Mouse (Mus musculus): ENCODE data around the gene Myf6. TPM values are rescaled to one million over a fixed set of nuclear protein-coding genes. Genes with fewer than 3 reads are reported as not detected.

Gene Myf6
- 1.1 and 2.2 TPM in 2 replicates for polyA plus RNA-seq (2015; fragmentation: Nextera tagmentation; extraction: Ambion mirVana)

GRCm38 (mm10) chr10:107494568-107494967 lies at the start of gene Myf6:
Gene Myf6 (minus strand): TSS chr10:107494737.
- no peak for ATAC-seq (replicated peaks; ENCODE audit: low FRiP score)
- Histone ChIP-seq H3K36me3 (no peaks in the 10 kb centered on the region), H3K4me1 (0 out of 2 replicates have a peak, but pooled peaks cover 8% of the 10 kb centered on the region), H3K4me2 (peak within 1 kb of the TSS; percentile 53), H3K4me3 (replicated peaks) (peak within 1 kb of the TSS; percentile 31; the same call in 1 of the 2 replicates), H3K9me3 (replicated peaks) (no peaks in the 10 kb centered on the region), H3K27ac (no peak within 1 kb of the TSS), H3K9ac (no peak within 1 kb of the TSS), H3K27me3 (peaks cover 24% of the 10 kb centered on the region)
- WGBS, result 63% methylated on average over 6 of the region's 6 CpGs

DNA sequence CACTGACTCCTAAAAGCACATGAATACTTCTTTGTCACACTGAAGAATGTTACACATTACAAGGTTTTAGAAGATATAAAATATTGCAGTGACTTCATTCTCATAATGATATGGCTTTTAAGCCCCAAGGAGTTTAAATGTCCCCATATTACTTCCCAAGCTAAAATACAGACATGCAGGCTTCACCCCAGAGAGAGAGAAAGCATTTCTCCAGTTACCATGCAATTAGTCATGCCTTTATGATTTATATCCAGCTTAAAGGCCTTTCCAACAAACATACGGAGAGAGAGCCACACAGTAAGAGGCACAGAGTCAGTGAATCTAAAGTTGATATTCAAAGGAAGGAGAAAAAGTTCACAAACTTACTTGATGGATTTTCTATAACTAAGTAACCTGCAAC lies 48.5 kb upstream of the Myf6 start:
- WGBS, result 11% methylated on average over 1 of the region's 1 CpGs
- no peaks in the 10 kb centered on the region for H3K9me3 ChIP-seq (replicated peaks)
- no peaks in the 10 kb centered on the region for H3K36me3 ChIP-seq
- H3K9ac ChIP-seq, result no peak overlapping the region
- no peaks in the 10 kb centered on the region for H3K27me3 ChIP-seq
- no peak for ATAC-seq (replicated peaks; ENCODE audit: low FRiP score)
- no peak overlapping the region for H3K27ac ChIP-seq
- H3K4me3 ChIP-seq (replicated peaks), result no peak overlapping the region
- H3K4me1 ChIP-seq, result no peaks in the 10 kb centered on the region
- no peak overlapping the region for H3K4me2 ChIP-seq

- no peaks in the 10 kb centered on the region for H3K36me3 ChIP-seq
- H3K9ac ChIP-seq, result no peak overlapping the region
- no peaks in the 10 kb centered on the region for H3K27me3 ChIP-seq
- H3K9me3 ChIP-seq (replicated peaks), result no peaks in the 10 kb centered on the region
- H3K4me3 ChIP-seq (replicated peaks), result no peak overlapping the region
- ATAC-seq (replicated peaks; ENCODE audit: low FRiP score), result no peak
- H3K4me1 ChIP-seq, result no peaks in the 10 kb centered on the region
- 77% methylated on average over 1 of the region's 1 CpGs for WGBS
- no peak overlapping the region for H3K27ac ChIP-seq
- H3K4me2 ChIP-seq, result no peak overlapping the region
Observed at GRCm38 (mm10) chr10:107528758-107529157, 34.2 kb upstream of the Myf6 start.

DNA sequence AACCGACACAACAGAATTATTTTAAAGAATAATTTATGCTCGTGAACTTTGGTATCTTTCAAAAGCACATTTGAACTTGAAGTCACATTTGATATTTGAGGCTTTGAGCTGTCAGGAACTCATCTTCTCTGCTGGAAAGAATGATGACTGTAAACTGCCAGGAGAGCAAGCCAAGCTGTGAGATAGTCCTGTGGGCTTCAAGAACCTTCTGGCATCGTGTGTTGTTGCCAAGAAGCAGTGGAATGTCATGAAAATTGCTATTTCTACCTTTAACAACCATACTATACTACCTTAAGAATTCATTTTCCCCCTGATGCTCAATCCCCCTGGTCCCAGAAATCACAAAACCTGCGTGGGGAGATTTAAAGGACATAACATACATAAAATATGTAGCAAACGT lies 24.7 kb upstream of the Myf6 start:
- no peak overlapping the region for H3K27ac ChIP-seq
- H3K9me3 ChIP-seq (replicated peaks), result no peaks in the 10 kb centered on the region
- no peak for ATAC-seq (replicated peaks; ENCODE audit: low FRiP score)
- no peak overlapping the region for H3K4me2 ChIP-seq
- H3K27me3 ChIP-seq, result no peaks in the 10 kb centered on the region
- no peak overlapping the region for H3K4me3 ChIP-seq (replicated peaks)
- H3K36me3 ChIP-seq, result no peaks in the 10 kb centered on the region
- H3K9ac ChIP-seq, result no peak overlapping the region
- 66% methylated on average over 5 of the region's 5 CpGs for WGBS
- H3K4me1 ChIP-seq, result no peaks in the 10 kb centered on the region

- 46% methylated on average over 7 of the region's 7 CpGs for WGBS
Observed at GRCm38 (mm10) chr10:107516641-107517040, 22.1 kb upstream of the Myf6 start.

GRCm38 (mm10) chr10:107514735-107515134 lies 20.2 kb upstream of the Myf6 start:
- no peak for ATAC-seq (replicated peaks; ENCODE audit: low FRiP score)
- Histone ChIP-seq H3K4me1 (no peaks in the 10 kb centered on the region), H3K9me3 (replicated peaks) (no peaks in the 10 kb centered on the region), H3K4me2 (no peak overlapping the region), H3K36me3 (no peaks in the 10 kb centered on the region), H3K9ac (no peak overlapping the region), H3K27me3 (no peaks in the 10 kb centered on the region), H3K27ac (no peak overlapping the region), H3K4me3 (replicated peaks) (no peak overlapping the region)
- 63% methylated on average over 7 of the region's 7 CpGs for WGBS

More at GRCm38 (mm10) chr10:107516641-107517040, 22.1 kb upstream of the Myf6 start:
- H3K4me3 ChIP-seq (replicated peaks), result no peak overlapping the region
- H3K27me3 ChIP-seq, result no peaks in the 10 kb centered on the region
- H3K9me3 ChIP-seq (replicated peaks), result no peaks in the 10 kb centered on the region
- H3K4me1 ChIP-seq, result no peaks in the 10 kb centered on the region
- no peaks in the 10 kb centered on the region for H3K36me3 ChIP-seq
- H3K9ac ChIP-seq, result no peak overlapping the region
- H3K27ac ChIP-seq, result no peak overlapping the region
- no peak for ATAC-seq (replicated peaks; ENCODE audit: low FRiP score)
- H3K4me2 ChIP-seq, result no peak overlapping the region

DNA sequence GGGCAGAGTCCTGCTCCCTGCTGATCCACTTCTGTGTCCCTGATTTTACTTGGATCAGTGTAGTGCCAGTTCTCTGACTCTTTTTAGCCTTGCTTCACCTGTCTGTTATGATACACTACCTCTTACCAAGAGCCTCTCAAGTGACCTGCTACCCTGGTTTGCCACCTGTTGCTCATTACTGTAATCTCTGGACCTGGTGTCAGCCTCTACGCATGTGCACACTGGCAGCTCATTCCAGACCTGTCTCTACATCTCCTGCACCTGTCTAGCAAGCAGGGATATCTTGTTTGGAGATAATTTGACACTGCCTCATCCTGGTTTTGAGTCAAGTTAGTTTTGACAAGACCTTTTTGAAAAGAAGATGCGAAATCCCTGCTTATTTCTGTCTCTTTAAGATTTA lies 11.9 kb upstream of the Myf6 start:
- H3K4me1 ChIP-seq, result no peaks in the 10 kb centered on the region
- H3K9ac ChIP-seq, result no peak overlapping the region
- H3K36me3 ChIP-seq, result no peaks in the 10 kb centered on the region
- H3K27me3 ChIP-seq, result no peaks in the 10 kb centered on the region
- H3K4me3 ChIP-seq (replicated peaks), result no peak overlapping the region
- 83% methylated on average over 2 of the region's 2 CpGs for WGBS
- H3K4me2 ChIP-seq, result no peak overlapping the region
- no peak for ATAC-seq (replicated peaks; ENCODE audit: low FRiP score)
- no peak overlapping the region for H3K27ac ChIP-seq
- no peaks in the 10 kb centered on the region for H3K9me3 ChIP-seq (replicated peaks)

- H3K9ac ChIP-seq, result no peak overlapping the region
- no peaks in the 10 kb centered on the region for H3K9me3 ChIP-seq (replicated peaks)
- no peaks in the 10 kb centered on the region for H3K4me1 ChIP-seq
- no peaks in the 10 kb centered on the region for H3K36me3 ChIP-seq
- 68% methylated on average over 4 of the region's 4 CpGs for WGBS
- H3K4me2 ChIP-seq, result no peak overlapping the region
- no peak overlapping the region for H3K27ac ChIP-seq
- H3K4me3 ChIP-seq (replicated peaks), result no peak overlapping the region
- H3K27me3 ChIP-seq, result no peaks in the 10 kb centered on the region
- ATAC-seq (replicated peaks; ENCODE audit: low FRiP score), result no peak
Observed at GRCm38 (mm10) chr10:107503430-107503829, 8.9 kb upstream of the Myf6 start.

GRCm38 (mm10) chr10:107502193-107502592 lies 7.7 kb upstream of the Myf6 start:
- Histone ChIP-seq H3K9me3 (replicated peaks) (no peaks in the 10 kb centered on the region), H3K4me1 (no peaks in the 10 kb centered on the region), H3K27me3 (no peaks in the 10 kb centered on the region), H3K4me3 (replicated peaks) (no peak overlapping the region), H3K27ac (no peak overlapping the region), H3K9ac (no peak overlapping the region), H3K36me3 (no peaks in the 10 kb centered on the region), H3K4me2 (no peak overlapping the region)
- WGBS, result 88% methylated on average over 7 of the region's 7 CpGs
- no peak for ATAC-seq (replicated peaks; ENCODE audit: low FRiP score)

DNA sequence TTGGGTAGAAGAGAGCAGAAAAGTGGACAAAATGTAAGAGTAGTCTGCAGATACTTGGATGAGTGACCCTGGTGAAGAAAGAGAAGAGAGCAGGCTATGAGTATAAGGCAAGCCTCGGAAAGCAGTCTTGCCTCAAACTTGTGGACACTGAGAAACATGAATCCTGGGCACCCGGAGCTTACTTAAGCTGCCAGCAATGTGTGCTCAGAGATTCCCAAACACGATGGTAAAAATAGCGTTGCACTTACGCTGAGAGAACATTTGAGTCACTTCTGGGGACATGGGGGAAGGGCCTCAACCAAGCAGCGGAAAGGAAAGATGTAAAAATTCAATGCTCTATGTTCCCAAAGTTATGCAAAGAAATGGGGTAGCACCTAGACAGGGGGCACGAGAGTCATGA lies 5.1 kb upstream of the Myf6 start:
- no peak overlapping the region for H3K27ac ChIP-seq

DNA sequence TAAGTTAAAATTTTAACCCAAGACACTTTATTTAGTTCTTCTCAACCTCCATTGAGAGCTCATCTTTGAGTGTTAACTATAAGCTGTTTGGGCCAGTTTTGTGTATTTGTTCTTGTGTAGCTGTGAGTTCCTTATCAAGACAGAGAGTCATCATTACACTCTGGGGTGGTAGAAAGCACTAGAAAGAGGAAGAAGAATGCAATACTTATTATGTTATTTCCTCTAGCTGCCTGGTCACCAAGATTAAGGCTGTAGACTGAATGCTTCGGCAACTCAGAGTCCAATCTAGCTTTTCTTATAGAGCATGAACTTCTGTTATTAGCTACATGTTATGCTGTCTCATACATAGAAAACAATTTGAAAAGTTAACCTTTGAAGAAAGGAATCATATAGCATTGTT lies 1.9 kb upstream of the Myf6 start:
- H3K4me1 ChIP-seq, result 0 out of 2 replicates have a peak, but pooled peaks cover 8% of the 10 kb centered on the region

More for the DNA sequence above, 5.1 kb upstream of the Myf6 start:
- no peaks in the 10 kb centered on the region for H3K9me3 ChIP-seq (replicated peaks)
- no peak overlapping the region for H3K4me2 ChIP-seq
- H3K4me3 ChIP-seq (replicated peaks), result no peak overlapping the region
- H3K9ac ChIP-seq, result no peak overlapping the region
- WGBS, result 84% methylated on average over 7 of the region's 7 CpGs
- H3K4me1 ChIP-seq, result no peaks in the 10 kb centered on the region
- H3K36me3 ChIP-seq, result no peaks in the 10 kb centered on the region
- ATAC-seq (replicated peaks; ENCODE audit: low FRiP score), result no peak
- H3K27me3 ChIP-seq, result peaks cover 5% of the 10 kb centered on the region; the same call in 1 of the 2 replicates

DNA sequence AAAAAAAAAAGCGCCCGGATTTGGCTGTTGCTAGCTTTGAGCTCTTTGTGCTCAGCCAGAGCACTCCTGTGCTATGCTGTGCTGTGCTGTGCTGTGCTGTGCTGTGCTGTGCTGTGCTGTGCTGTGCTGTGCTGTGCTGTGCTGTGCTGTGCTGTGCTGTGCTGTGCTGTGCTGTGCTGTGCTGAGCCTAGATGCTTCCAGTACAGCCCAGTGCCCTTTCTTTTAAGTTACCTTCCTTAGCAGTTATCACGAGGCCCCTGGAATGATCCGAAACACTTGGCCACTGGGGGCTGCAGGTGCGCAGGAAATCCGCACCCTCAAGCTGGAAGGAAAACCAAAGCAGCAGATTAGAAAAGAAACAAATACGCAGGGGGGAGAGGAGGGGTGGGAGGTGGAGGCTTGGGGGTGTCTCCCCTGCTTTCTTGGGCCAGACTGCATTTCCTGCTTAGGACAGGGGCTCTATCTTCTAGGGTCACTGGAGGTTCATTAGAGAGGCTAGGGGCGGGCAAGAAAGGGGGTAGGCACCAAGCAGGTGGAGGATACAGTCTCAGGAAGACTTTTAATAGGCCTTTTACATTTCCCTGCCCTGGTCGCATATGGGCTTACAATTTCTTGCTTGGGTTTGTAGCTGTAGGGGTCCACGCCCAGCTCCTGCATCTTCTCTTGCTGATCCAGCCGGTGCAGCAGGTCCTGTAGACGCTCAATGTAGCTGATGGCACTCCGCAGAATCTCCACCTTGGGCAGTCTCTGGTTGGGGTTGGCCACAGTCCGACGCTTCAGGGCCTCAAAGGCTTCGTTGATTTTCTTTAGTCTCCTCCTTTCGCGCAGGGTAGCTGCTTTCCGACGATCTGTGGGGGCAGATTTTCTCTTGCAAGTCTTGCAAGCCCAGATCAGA lies 710 bp downstream of the Myf6 start:
- ATAC-seq (replicated peaks; ENCODE audit: low FRiP score), result peak; percentile 59
- peak overlapping the region; percentile 53 for H3K4me2 ChIP-seq
- no peaks in the 10 kb centered on the region for H3K9me3 ChIP-seq (replicated peaks)
- H3K4me1 ChIP-seq, result 0 out of 2 replicates have a peak, but pooled peaks cover 8% of the 10 kb centered on the region
- H3K27ac ChIP-seq, result no peak overlapping the region
- H3K9ac ChIP-seq, result no peak overlapping the region
- H3K4me3 ChIP-seq (replicated peaks), result peak overlapping the region; percentile 31
- no peaks in the 10 kb centered on the region for H3K36me3 ChIP-seq
- 43% methylated on average over 20 of the region's 20 CpGs for WGBS
- peaks cover 30% of the 10 kb centered on the region for H3K27me3 ChIP-seq

More for the DNA sequence above, 1.9 kb upstream of the Myf6 start:
- Histone ChIP-seq H3K27me3 (peaks cover 18% of the 10 kb centered on the region), H3K9ac (no peak overlapping the region), H3K27ac (no peak overlapping the region), H3K4me2 (no peak overlapping the region), H3K36me3 (no peaks in the 10 kb centered on the region), H3K4me3 (replicated peaks) (no peak overlapping the region), H3K9me3 (replicated peaks) (no peaks in the 10 kb centered on the region)
- ATAC-seq (replicated peaks; ENCODE audit: low FRiP score), result no peak
- WGBS, result 96% methylated on average over 1 of the region's 1 CpGs

Data from kidney, embryonic 15.5 days (tissue).